Mouse (Mus musculus): Measurements from ENCODE around the gene D17H6S53E. TPM values are rescaled to one million over a fixed set of nuclear protein-coding genes. Genes with fewer than 3 reads are reported as not detected.
A peak's percentile ranks its signal among the peaks of the same experiment; 100 is the strongest.

The D17H6S53E gene
- polyA plus RNA-seq, 2 experiments: 5.7 to 6.4 TPM

DNA sequence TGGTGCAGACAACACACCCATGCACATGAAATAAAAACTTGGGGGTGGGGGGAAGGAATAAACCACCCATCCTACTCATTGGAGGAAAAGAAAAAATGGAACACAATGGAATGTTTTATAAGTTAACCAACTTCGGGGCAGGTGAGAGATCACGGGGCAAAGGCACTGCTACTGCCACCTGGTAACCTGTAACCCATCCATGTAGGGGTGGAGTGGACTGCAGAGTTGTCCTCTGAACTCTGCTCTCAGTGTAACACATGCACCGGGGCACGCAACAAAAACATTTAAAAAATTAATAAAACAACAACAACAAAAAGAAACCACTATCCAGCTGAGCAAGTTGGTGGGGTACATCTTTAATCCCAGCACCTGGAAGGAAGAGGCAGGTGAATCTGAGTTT lies 25.9 kb downstream of the D17H6S53E start:
- ATAC-seq (ENCODE audit: low FRiP score, low read depth) (no peak), DNase-seq (ENCODE audit: low spot score) (no peak)
- no peaks in the 10 kb centered on the region for H3K9me3 ChIP-seq (ENCODE audit: control insufficient read depth, low read length)
- no peak overlapping the region for H3K4me2 ChIP-seq (replicated peaks; ENCODE audit: low read depth, low read length, severe bottlenecking)
- H3K4me1 ChIP-seq (ENCODE audit: control insufficient read depth, insufficient read depth, low read length): no peaks in the 10 kb centered on the region
- H3K36me3 ChIP-seq (ENCODE audit: control insufficient read depth, insufficient read depth, low read length): peaks cover 99% of the 10 kb centered on the region
- no peaks in the 10 kb centered on the region for H3K27me3 ChIP-seq (ENCODE audit: control insufficient read depth, insufficient read depth, low read length)
- WGBS: 94% methylated on average over 4 of the region's 4 CpGs
- no peak overlapping the region for H3K27ac ChIP-seq (replicated peaks; ENCODE audit: low read depth, low read length)
- no peak for TF ChIP-seq POLR2A (IDR thresholded peaks at IDR 0.05; ENCODE audit: borderline replicate concordance, extremely low read depth, insufficient read depth, insufficient read length)
- no peak overlapping the region for H3K9ac ChIP-seq (ENCODE audit: low read depth, low read length, severe bottlenecking)
- no peak overlapping the region for H3K4me3 ChIP-seq (replicated peaks; ENCODE audit: low read length)

DNA sequence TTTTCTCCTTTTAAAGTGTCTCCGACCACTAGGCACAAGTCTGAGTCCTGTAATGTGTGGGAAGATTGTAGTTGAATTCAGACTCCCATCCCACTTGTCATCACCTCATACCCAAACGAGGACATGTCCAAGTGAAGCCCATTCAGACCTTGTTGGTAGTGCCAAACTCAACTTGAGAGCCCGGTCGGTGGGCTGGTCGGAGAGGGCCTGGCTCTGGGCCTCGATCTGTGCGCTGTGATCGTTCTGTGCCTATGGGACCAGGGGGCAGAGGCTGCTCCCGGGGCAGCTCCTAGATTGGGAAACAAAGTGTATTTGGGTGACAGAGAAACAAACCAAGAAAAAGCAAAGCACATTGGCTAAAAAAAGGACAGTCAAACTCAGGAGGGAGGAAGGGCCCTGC lies 26.9 kb downstream of the D17H6S53E start:
- Histone ChIP-seq H3K9me3 (ENCODE audit: control insufficient read depth, low read length) (no peaks in the 10 kb centered on the region), H3K9ac (ENCODE audit: low read depth, low read length, severe bottlenecking) (no peak overlapping the region), H3K4me2 (replicated peaks; ENCODE audit: low read depth, low read length, severe bottlenecking) (no peak overlapping the region), H3K36me3 (ENCODE audit: control insufficient read depth, insufficient read depth, low read length) (peaks cover 99% of the 10 kb centered on the region), H3K27ac (replicated peaks; ENCODE audit: low read depth, low read length) (no peak overlapping the region), H3K4me3 (replicated peaks; ENCODE audit: low read length) (no peak overlapping the region), H3K27me3 (ENCODE audit: control insufficient read depth, insufficient read depth, low read length) (no peaks in the 10 kb centered on the region), H3K4me1 (ENCODE audit: control insufficient read depth, insufficient read depth, low read length) (no peaks in the 10 kb centered on the region)
- WGBS: 91% methylated on average over 9 of the region's 9 CpGs
- DNase-seq (ENCODE audit: low spot score) (no peak), ATAC-seq (ENCODE audit: low FRiP score, low read depth) (no peak)
- no peak for TF ChIP-seq POLR2A (IDR thresholded peaks at IDR 0.05; ENCODE audit: borderline replicate concordance, extremely low read depth, insufficient read depth, insufficient read length)

DNA sequence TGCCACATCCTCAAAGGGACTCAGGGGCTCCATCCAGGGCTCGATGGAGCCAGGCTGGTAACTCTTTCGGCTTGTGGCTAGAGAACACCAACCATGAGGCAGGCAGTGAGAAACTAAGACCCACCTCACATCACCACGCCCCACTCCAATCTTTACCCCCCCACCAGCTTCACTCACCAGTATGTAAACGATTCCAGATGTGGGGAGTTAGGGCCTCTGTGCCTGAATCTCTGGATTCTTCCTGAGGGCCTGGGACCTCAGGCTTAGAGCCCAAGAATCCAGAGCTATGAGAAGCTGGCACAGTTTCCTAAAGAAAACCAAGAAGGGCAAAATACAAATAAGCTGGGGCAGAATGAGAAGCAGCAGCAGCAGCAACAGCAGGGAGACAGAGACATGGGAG lies 27.8 kb downstream of the D17H6S53E start:
- Histone ChIP-seq H3K27me3 (ENCODE audit: control insufficient read depth, insufficient read depth, low read length) (no peaks in the 10 kb centered on the region), H3K9ac (ENCODE audit: low read depth, low read length, severe bottlenecking) (0 out of 2 replicates have a peak overlapping the region, but pooled peaks have one; percentile 25), H3K4me1 (ENCODE audit: control insufficient read depth, insufficient read depth, low read length) (no peaks in the 10 kb centered on the region), H3K4me2 (replicated peaks; ENCODE audit: low read depth, low read length, severe bottlenecking) (no peak overlapping the region), H3K9me3 (ENCODE audit: control insufficient read depth, low read length) (no peaks in the 10 kb centered on the region), H3K27ac (replicated peaks; ENCODE audit: low read depth, low read length) (no peak overlapping the region), H3K4me3 (replicated peaks; ENCODE audit: low read length) (no peak overlapping the region), H3K36me3 (ENCODE audit: control insufficient read depth, insufficient read depth, low read length) (peaks cover 99% of the 10 kb centered on the region)
- WGBS: 63% methylated on average over 4 of the region's 4 CpGs
- TF ChIP-seq POLR2A (IDR thresholded peaks at IDR 0.05; ENCODE audit: borderline replicate concordance, extremely low read depth, insufficient read depth, insufficient read length): no peak
- DNase-seq (ENCODE audit: low spot score): no peak
- ATAC-seq (ENCODE audit: low FRiP score, low read depth): no peak

DNA sequence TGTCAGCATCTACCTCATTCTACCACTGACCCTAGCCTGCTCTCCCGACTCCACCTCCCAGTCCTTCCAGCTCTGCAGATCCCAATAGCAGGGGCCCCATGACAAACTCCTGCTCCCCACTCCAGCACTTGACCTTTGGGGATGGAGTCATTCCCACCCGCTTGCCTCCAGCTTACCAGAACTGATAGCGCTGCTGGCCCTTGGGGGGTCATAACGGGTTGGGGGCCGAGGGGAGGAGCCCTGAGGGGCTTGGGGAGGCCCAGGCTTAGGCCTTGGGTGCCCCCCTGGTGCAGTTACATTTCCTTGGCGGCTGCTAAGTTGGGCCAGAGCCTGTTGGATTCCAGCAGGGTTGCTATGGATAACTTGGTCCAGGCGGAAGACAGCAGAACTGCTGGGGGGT lies 28.4 kb downstream of the D17H6S53E start:
- Histone ChIP-seq H3K9me3 (ENCODE audit: control insufficient read depth, low read length) (no peaks in the 10 kb centered on the region), H3K4me3 (replicated peaks; ENCODE audit: low read length) (no peak overlapping the region), H3K27me3 (ENCODE audit: control insufficient read depth, insufficient read depth, low read length) (no peaks in the 10 kb centered on the region), H3K4me2 (replicated peaks; ENCODE audit: low read depth, low read length, severe bottlenecking) (no peak overlapping the region), H3K9ac (ENCODE audit: low read depth, low read length, severe bottlenecking) (0 out of 2 replicates have a peak overlapping the region, but pooled peaks have one; percentile 25), H3K36me3 (ENCODE audit: control insufficient read depth, insufficient read depth, low read length) (peaks cover 99% of the 10 kb centered on the region), H3K27ac (replicated peaks; ENCODE audit: low read depth, low read length) (no peak overlapping the region), H3K4me1 (ENCODE audit: control insufficient read depth, insufficient read depth, low read length) (no peaks in the 10 kb centered on the region)
- no peak for ATAC-seq (ENCODE audit: low FRiP score, low read depth)
- DNase-seq (ENCODE audit: low spot score): no peak
- no peak for TF ChIP-seq POLR2A (IDR thresholded peaks at IDR 0.05; ENCODE audit: borderline replicate concordance, extremely low read depth, insufficient read depth, insufficient read length)
- 84% methylated on average over 7 of the region's 7 CpGs for WGBS

DNA sequence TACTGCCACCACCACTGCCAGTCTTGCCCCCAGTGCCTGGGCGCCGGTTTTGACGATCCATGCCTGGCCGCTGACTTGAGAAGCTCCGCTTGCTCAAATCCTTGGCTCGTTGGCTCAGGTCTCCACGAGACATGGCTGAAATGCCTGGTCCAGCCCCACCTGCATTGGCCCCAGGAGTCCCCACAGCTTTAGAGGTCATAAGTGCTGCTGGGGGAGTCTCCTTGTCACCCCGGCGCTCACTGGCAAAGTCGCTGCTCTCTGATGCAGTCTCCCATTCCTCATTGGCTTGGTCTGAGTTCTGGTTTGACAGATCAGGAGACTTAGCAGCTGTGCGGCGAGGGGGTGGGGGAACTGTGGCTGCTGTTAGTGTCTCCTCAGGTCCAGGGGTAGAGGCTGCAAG lies 29.3 kb downstream of the D17H6S53E start:
- H3K9me3 ChIP-seq (ENCODE audit: control insufficient read depth, low read length): no peaks in the 10 kb centered on the region
- H3K27me3 ChIP-seq (ENCODE audit: control insufficient read depth, insufficient read depth, low read length): no peaks in the 10 kb centered on the region
- no peak overlapping the region for H3K4me2 ChIP-seq (replicated peaks; ENCODE audit: low read depth, low read length, severe bottlenecking)
- no peak for TF ChIP-seq POLR2A (IDR thresholded peaks at IDR 0.05; ENCODE audit: borderline replicate concordance, extremely low read depth, insufficient read depth, insufficient read length)
- no peak overlapping the region for H3K27ac ChIP-seq (replicated peaks; ENCODE audit: low read depth, low read length)
- 90% methylated on average over 12 of the region's 12 CpGs for WGBS
- H3K9ac ChIP-seq (ENCODE audit: low read depth, low read length, severe bottlenecking): no peak overlapping the region
- ATAC-seq (ENCODE audit: low FRiP score, low read depth): no peak
- no peak for DNase-seq (ENCODE audit: low spot score)
- peaks cover 99% of the 10 kb centered on the region for H3K36me3 ChIP-seq (ENCODE audit: control insufficient read depth, insufficient read depth, low read length)
- H3K4me3 ChIP-seq (replicated peaks; ENCODE audit: low read length): no peak overlapping the region
- H3K4me1 ChIP-seq (ENCODE audit: control insufficient read depth, insufficient read depth, low read length): no peaks in the 10 kb centered on the region

Measured in limb, embryonic 14.5 days (tissue).